ENCODE assay signal across 21 mouse cellular contexts in genomic region chr6:142951564-142952308, GRCm38 (mm10). TPM values are rescaled to one million over a fixed set of nuclear protein-coding genes. Genes with fewer than 3 reads are reported as not detected.
DNase-seq lines count a peak whose midpoint lies in the region; ATAC-seq and TF ChIP-seq lines count a peak whose summit lies in the region.
"Had no signal": no experiment of that assay in that cellular context is flagged by ENCODE, and none has a peak within 500 bp of the region (broad histone marks: within the 10 kb centered on the region; RNA-seq: fewer than 3 reads in every experiment).

No protein-coding gene starts in this region.

- no peaks in the 10 kb centered on the region; the same call in 1 of the 2 replicates for H3K36me3 ChIP-seq in forebrain, embryonic 16.5 days (ENCODE audit: control insufficient read depth, insufficient read depth)
- H3K36me3 ChIP-seq in forebrain, embryonic 15.5 days = no peaks in the 10 kb centered on the region
- no peaks in the 10 kb centered on the region for H3K36me3 ChIP-seq in spleen, adult 2 months (ENCODE audit: control insufficient read depth, insufficient read depth, low read length)
- no peaks in the 10 kb centered on the region for H3K36me3 ChIP-seq in lung, postnatal 0 days (ENCODE audit: insufficient read depth, low read length)
- H3K36me3 ChIP-seq: embryonic facial prominence, embryonic 15.5 days; G1E; hindbrain, embryonic 15.5 days; kidney, embryonic 15.5 days had no signal

- 88% methylated on average over 7 of the region's 7 CpGs for WGBS in forebrain, embryonic 16.5 days
- 85% methylated on average over 7 of the region's 7 CpGs for WGBS in forebrain, embryonic 15.5 days
- WGBS in spleen, adult 2 months = 39% methylated on average over 7 of the region's 7 CpGs
- WGBS in lung, postnatal 0 days = 78% methylated on average over 7 of the region's 7 CpGs

- H3K4me2 ChIP-seq in forebrain, embryonic 16.5 days (ENCODE audit: low read length) = no peak overlapping the region
- H3K4me2 ChIP-seq in forebrain, embryonic 15.5 days (replicated peaks) = no peak overlapping the region
- no peak overlapping the region for H3K4me2 ChIP-seq in lung, postnatal 0 days (replicated peaks; ENCODE audit: low read depth, low read length)
- H3K4me2 ChIP-seq: embryonic facial prominence, embryonic 15.5 days; heart, embryonic 11.5 days; hindbrain, embryonic 15.5 days; kidney, embryonic 15.5 days had no signal

- TF ChIP-seq POLR2A in spleen, adult 2 months (IDR thresholded peaks at IDR 0.05; ENCODE audit: low read depth, low read length) = no peak

- H3K27ac ChIP-seq in forebrain, embryonic 16.5 days (ENCODE audit: low read length) = no peak overlapping the region
- no peak overlapping the region for H3K27ac ChIP-seq in forebrain, embryonic 15.5 days (replicated peaks)
- peak overlapping the region; percentile 26 for H3K27ac ChIP-seq in spleen, adult 2 months (ENCODE audit: insufficient read depth, low read length)
- no peak overlapping the region for H3K27ac ChIP-seq in lung, postnatal 0 days (ENCODE audit: low read length)
- H3K27ac ChIP-seq: embryonic facial prominence, embryonic 15.5 days; hindbrain, embryonic 15.5 days; kidney, embryonic 15.5 days; liver, embryonic 14.5 days had no signal

- no peak overlapping the region for H3K4me3 ChIP-seq in forebrain, embryonic 16.5 days (replicated peaks; ENCODE audit: low read length)
- no peak overlapping the region for H3K4me3 ChIP-seq in forebrain, embryonic 15.5 days
- H3K4me3 ChIP-seq in spleen, adult 2 months (ENCODE audit: extremely low read depth, insufficient read depth, insufficient read length) = no peak overlapping the region
- H3K4me3 ChIP-seq in lung, postnatal 0 days (ENCODE audit: low read depth, low read length) = no peak overlapping the region
- H3K4me3 ChIP-seq: embryonic facial prominence, embryonic 15.5 days; hindbrain, embryonic 15.5 days; kidney, embryonic 15.5 days had no signal

- TF ChIP-seq CTCF in spleen, adult 2 months (IDR thresholded peaks at IDR 0.05; ENCODE audit: extremely low read depth, insufficient read depth, insufficient read length, insufficient replicate concordance) = no peak
- TF ChIP-seq CTCF in lung, postnatal 0 days (IDR thresholded peaks at IDR 0.05) = no peak

- TF ChIP-seq EP300 in lung, postnatal 0 days (IDR thresholded peaks at IDR 0.05) = no peak

- H3K4me1 ChIP-seq in forebrain, embryonic 16.5 days (replicated peaks; ENCODE audit: control insufficient read depth, insufficient read depth, low read length) = peaks cover 12% of the 10 kb centered on the region
- peaks cover 18% of the 10 kb centered on the region for H3K4me1 ChIP-seq in forebrain, embryonic 15.5 days
- H3K4me1 ChIP-seq in spleen, adult 2 months (ENCODE audit: control insufficient read depth, insufficient read depth, insufficient read length) = no peaks in the 10 kb centered on the region; the same call in none of the 2 replicates
- no peaks in the 10 kb centered on the region for H3K4me1 ChIP-seq in lung, postnatal 0 days (ENCODE audit: insufficient read depth, low read depth, low read length)
- H3K4me1 ChIP-seq: embryonic facial prominence, embryonic 15.5 days; kidney, embryonic 15.5 days had no signal

- 0 out of 2 replicates have a peak, but pooled peaks have one; percentile 2 for ATAC-seq in forebrain, embryonic 16.5 days
- no peak for ATAC-seq in forebrain, embryonic 15.5 days (replicated peaks)
- ATAC-seq in hematopoietic stem cell, adult 5-6 weeks (replicated peaks in 1 of 2; ENCODE audit: insufficient read depth in 1 of 2, low FRiP score in 2 of 2, low TSS enrichment in 1 of 2, low read depth in 1 of 2, poor library complexity in 2 of 2, severe bottlenecking in 2 of 2) = peak; percentile 10 to 43; a peak in 3 of 4 replicates
- ATAC-seq in megakaryocyte progenitor cell, adult 5-6 weeks (replicated peaks; ENCODE audit: poor library complexity) = peak; percentile 10; the same call in 1 of the 2 replicates
- ATAC-seq in lung, postnatal 0 days = no peak
- ATAC-seq: intestine, embryonic 16.5 days; midbrain, embryonic 16.5 days had no signal

- no peaks in the 10 kb centered on the region for H3K27me3 ChIP-seq in forebrain, embryonic 16.5 days (replicated peaks; ENCODE audit: control insufficient read depth, insufficient read depth, low read length)
- no peaks in the 10 kb centered on the region for H3K27me3 ChIP-seq in forebrain, embryonic 15.5 days
- H3K27me3 ChIP-seq in spleen, adult 2 months (ENCODE audit: control insufficient read depth, insufficient read depth, low read length) = no peaks in the 10 kb centered on the region
- H3K27me3 ChIP-seq in lung, postnatal 0 days (replicated peaks; ENCODE audit: insufficient read depth, low read length) = no peaks in the 10 kb centered on the region
- H3K27me3 ChIP-seq: embryonic facial prominence, embryonic 15.5 days; hindbrain, embryonic 15.5 days; kidney, embryonic 15.5 days had no signal

- H3K9me3 ChIP-seq in forebrain, embryonic 16.5 days (ENCODE audit: control insufficient read depth, low read length) = no peaks in the 10 kb centered on the region
- no peaks in the 10 kb centered on the region for H3K9me3 ChIP-seq in forebrain, embryonic 15.5 days
- H3K9me3 ChIP-seq in lung, postnatal 0 days (ENCODE audit: low read length) = no peaks in the 10 kb centered on the region
- H3K9me3 ChIP-seq: embryonic facial prominence, embryonic 15.5 days; G1E; hindbrain, embryonic 15.5 days; kidney, embryonic 15.5 days had no signal

- DNase-seq in spleen, adult 2 months (ENCODE audit: low read depth in 1 of 2, low spot score in 2 of 2) = no peak
- no peak for DNase-seq in spleen, postnatal 4 days (ENCODE audit: low spot score in 2 of 2)
- no peak for DNase-seq in lung, postnatal 0 days (ENCODE audit: low spot score)
- DNase-seq in embryo, embryonic 11 days = no peak
- DNase-seq: adrenal gland, postnatal 14 days; cerebellum, adult 11 months; cerebellum, postnatal 14 days; heart, postnatal 14 days; right cerebral cortex, adult 18-20 months had no signal

- H3K9ac ChIP-seq in forebrain, embryonic 16.5 days (replicated peaks; ENCODE audit: low read depth, low read length) = no peak overlapping the region
- no peak overlapping the region for H3K9ac ChIP-seq in forebrain, embryonic 15.5 days (replicated peaks)
- no peak overlapping the region for H3K9ac ChIP-seq in lung, postnatal 0 days (replicated peaks; ENCODE audit: low read depth)
- H3K9ac ChIP-seq: embryonic facial prominence, embryonic 15.5 days; hindbrain, embryonic 15.5 days; kidney, embryonic 15.5 days; liver, embryonic 14.5 days had no signal

RNA-seq across cellular contexts. Expression of gene St8sia1, which starts 12.5 kb away (rescaled TPM):
- polyA plus RNA-seq in forebrain, embryonic 16.5 days (2015; fragmentation: Nextera tagmentation; extraction: Ambion mirVana) = 6.4 and 6.7 TPM in 2 replicates
- 5.5 and 6.9 TPM in 2 replicates for polyA plus RNA-seq in forebrain, embryonic 15.5 days (2015; fragmentation: Nextera tagmentation; extraction: Ambion mirVana)
- polyA plus RNA-seq in spleen, adult 2 months (2012; rRNA removed) = 1.9 and 2.5 TPM in 2 replicates
- 0.65 and 1.8 TPM in 2 replicates for total RNA-seq in hematopoietic stem cell, adult 5-6 weeks (2017)
- total RNA-seq in megakaryocyte progenitor cell, adult 5-6 weeks (2015) = 0.07 TPM in 1 of 2 replicates, not detected in the other
- total RNA-seq in megakaryocyte progenitor cell, adult 5-6 weeks (2017) = 0.14 TPM in 1 of 2 replicates, not detected in the other
- 0.11 and 0.23 TPM in 2 replicates for polyA plus RNA-seq in lung, postnatal 0 days (2015; fragmentation: Nextera tagmentation; extraction: Ambion mirVana)
- polyA plus RNA-seq: G1E had no signal

Comparison
In these comparisons a context has a peak if more than half of its experiments do, and no peak if none do; other contexts are left out.
1. ATAC-seq: peak in forebrain, embryonic 16.5 days (single experiment), hematopoietic stem cell, adult 5-6 weeks (2 of 2) and megakaryocyte progenitor cell, adult 5-6 weeks (single experiment); none in forebrain, embryonic 15.5 days (single experiment) and lung, postnatal 0 days (single experiment).